Mouse (Mus musculus): Measurements from ENCODE around the gene Ciao1.

DNA sequence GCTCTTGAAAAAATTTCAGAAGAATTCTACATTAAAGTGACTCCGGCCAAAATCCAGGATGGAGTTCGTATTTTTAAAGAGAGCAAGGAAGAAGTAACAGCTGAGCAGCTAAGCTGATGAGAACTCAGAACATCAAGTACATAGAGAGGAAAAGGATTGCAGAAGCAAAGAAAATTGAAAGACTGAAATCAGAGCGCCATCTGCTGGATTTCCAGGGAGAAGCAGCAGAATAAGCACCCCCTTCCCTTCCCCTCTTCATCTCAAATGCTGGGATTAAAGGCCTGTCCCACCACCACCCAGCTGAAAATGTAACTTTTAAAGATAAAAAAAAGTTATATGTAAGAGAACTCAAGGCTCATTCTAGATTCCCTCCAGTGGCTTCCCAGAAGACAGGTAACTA is 42.7 kb downstream of the Ciao1 start:
- TF ChIP-seq CTCF (IDR thresholded peaks at IDR 0.05; ENCODE audit: low read depth, low read length) (peak; percentile 72), GATA2 (IDR thresholded peaks at IDR 0.05; ENCODE audit: borderline replicate concordance, low read depth, low read length) (no peak), TAL1 (conservative IDR thresholded peaks at IDR 0.05; ENCODE audit: low read depth, low read length) (no peak), GATA1 (IDR thresholded peaks at IDR 0.05; ENCODE audit: borderline replicate concordance, low read length) (no peak), POLR2AphosphoS5 (IDR thresholded peaks at IDR 0.05; ENCODE audit: insufficient replicate concordance, low read depth, low read length) (no peak)
